Mouse (Mus musculus): ENCODE data around the gene Mat1a. TPM values are rescaled to one million over a fixed set of nuclear protein-coding genes. Genes with fewer than 3 reads are reported as not detected.

Mat1a gene
- total and polyA plus RNA-seq, 3 experiments: not detected

GRCm38 (mm10) chr14:41127997-41128396 is 23.2 kb downstream of the Mat1a start:
- Histone ChIP-seq H3K4me3 (ENCODE audit: control insufficient read depth in 1 of 2, insufficient read depth in 1 of 2, low read depth in 2 of 2, low read length in 2 of 2) (no peak overlapping the region), H3K36me3 (ENCODE audit: control insufficient read depth in 1 of 2, insufficient read depth in 2 of 2, low read length in 2 of 2) (no peaks in the 10 kb centered on the region), H3K4me1 (ENCODE audit: control insufficient read depth in 1 of 2, insufficient read depth in 2 of 2, low read length in 2 of 2) (no peaks in the 10 kb centered on the region), H3K27ac (ENCODE audit: control insufficient read depth, low read depth, low read length) (no peak overlapping the region), H3K9ac (ENCODE audit: control insufficient read depth, low read depth, low read length, poor library complexity, severe bottlenecking) (no peak overlapping the region), H3K79me2 (ENCODE audit: control insufficient read depth, insufficient read depth, low read length, poor library complexity) (no peaks in the 10 kb centered on the region), H3K9me3 (replicated peaks; ENCODE audit: insufficient read depth, low read length) (no peaks in the 10 kb centered on the region), H3K27me3 (ENCODE audit: control insufficient read depth in 1 of 2, insufficient read depth in 2 of 2, low read length in 2 of 2) (0 out of 4 replicates have a peak, but pooled peaks cover 0 to 1% of the 10 kb centered on the region in 2 experiments)
- peak; percentile 25 for DNase-seq (ENCODE audit: low read depth, low spot score)
- TF ChIP-seq RAD21 (IDR thresholded peaks at IDR 0.05; ENCODE audit: low read depth, low read length) (peak; percentile 53), E2F4 (IDR thresholded peaks at IDR 0.05; ENCODE audit: borderline replicate concordance, low read depth, low read length) (no peak), SMC3 (IDR thresholded peaks at IDR 0.05; ENCODE audit: low read depth, low read length) (peak; percentile 31), CTCF (IDR thresholded peaks at IDR 0.05 in 2 of 3, conservative IDR thresholded peaks at IDR 0.05 in 1 of 3; ENCODE audit: control insufficient read depth in 1 of 3, insufficient read depth in 1 of 3, low read depth in 2 of 3, low read length in 3 of 3, poor library complexity in 1 of 3, severe bottlenecking in 1 of 3) (peak; percentile 26 to 57 (median 54); a peak in 5 of 6 replicates)

- TF ChIP-seq SIN3A (IDR thresholded peaks at IDR 0.05; ENCODE audit: low read length) (no peak), ETS1 (IDR thresholded peaks at IDR 0.05; ENCODE audit: low read depth, low read length) (no peak), CHD2 (IDR thresholded peaks at IDR 0.05; ENCODE audit: low read length) (no peak)
- Histone ChIP-seq H3K9ac (ENCODE audit: control insufficient read depth, low read depth, low read length, poor library complexity, severe bottlenecking) (no peak within 1 kb of the TSS), H3K4me3 (ENCODE audit: control insufficient read depth in 1 of 2, insufficient read depth in 1 of 2, low read depth in 2 of 2, low read length in 2 of 2) (no peak within 1 kb of the TSS), H3K79me2 (ENCODE audit: control insufficient read depth, insufficient read depth, low read length, poor library complexity) (no peaks in the 10 kb centered on the region), H3K4me1 (ENCODE audit: control insufficient read depth in 1 of 2, insufficient read depth in 2 of 2, low read length in 2 of 2) (no peaks in the 10 kb centered on the region), H3K36me3 (ENCODE audit: control insufficient read depth in 1 of 2, insufficient read depth in 2 of 2, low read length in 2 of 2) (no peaks in the 10 kb centered on the region), H3K27ac (ENCODE audit: control insufficient read depth, low read depth, low read length) (no peak within 1 kb of the TSS), H3K9me3 (replicated peaks; ENCODE audit: insufficient read depth, low read length) (no peaks in the 10 kb centered on the region), H3K27me3 (ENCODE audit: control insufficient read depth in 1 of 2, insufficient read depth in 2 of 2, low read length in 2 of 2) (0 out of 4 replicates have a peak, but pooled peaks cover 0 to 1% of the 10 kb centered on the region in 2 experiments)
- DNase-seq (ENCODE audit: low read depth, low spot score): no peak
These were observed 26.7 kb downstream of the Mat1a start, which contains the start of gene Sftpa1 for GRCm38 (mm10) chr14:41131540-41131939. Gene Sftpa1 (plus strand): TSS chr14:41131782.

GRCm38 (mm10) chr14:41137006-41137405 is 32.2 kb downstream of the Mat1a start:
- H3K9ac ChIP-seq (ENCODE audit: control insufficient read depth, low read depth, low read length, poor library complexity, severe bottlenecking): no peak overlapping the region
- no peaks in the 10 kb centered on the region for H3K4me1 ChIP-seq (ENCODE audit: control insufficient read depth in 1 of 2, insufficient read depth in 2 of 2, low read length in 2 of 2)
- no peak for DNase-seq (ENCODE audit: low read depth, low spot score)
- no peaks in the 10 kb centered on the region for H3K9me3 ChIP-seq (replicated peaks; ENCODE audit: insufficient read depth, low read length)
- no peak overlapping the region for H3K4me3 ChIP-seq (ENCODE audit: control insufficient read depth in 1 of 2, insufficient read depth in 1 of 2, low read depth in 2 of 2, low read length in 2 of 2)
- H3K79me2 ChIP-seq (ENCODE audit: control insufficient read depth, insufficient read depth, low read length, poor library complexity): no peaks in the 10 kb centered on the region
- H3K27me3 ChIP-seq (ENCODE audit: control insufficient read depth in 1 of 2, insufficient read depth in 2 of 2, low read length in 2 of 2): no peaks in the 10 kb centered on the region
- H3K27ac ChIP-seq (ENCODE audit: control insufficient read depth, low read depth, low read length): no peak overlapping the region
- no peaks in the 10 kb centered on the region for H3K36me3 ChIP-seq (ENCODE audit: control insufficient read depth in 1 of 2, insufficient read depth in 2 of 2, low read length in 2 of 2)
- TF ChIP-seq SIN3A (IDR thresholded peaks at IDR 0.05; ENCODE audit: low read length): no peak
- no peak for TF ChIP-seq SMC3 (IDR thresholded peaks at IDR 0.05; ENCODE audit: low read depth, low read length)
- TF ChIP-seq ZC3H11A (IDR thresholded peaks at IDR 0.05; ENCODE audit: low read depth, low read length): no peak

- no peaks in the 10 kb centered on the region for H3K27me3 ChIP-seq (ENCODE audit: control insufficient read depth in 1 of 2, insufficient read depth in 2 of 2, low read length in 2 of 2)
- no peaks in the 10 kb centered on the region for H3K4me1 ChIP-seq (ENCODE audit: control insufficient read depth in 1 of 2, insufficient read depth in 2 of 2, low read length in 2 of 2)
- no peak overlapping the region for H3K9ac ChIP-seq (ENCODE audit: control insufficient read depth, low read depth, low read length, poor library complexity, severe bottlenecking)
- no peaks in the 10 kb centered on the region for H3K36me3 ChIP-seq (ENCODE audit: control insufficient read depth in 1 of 2, insufficient read depth in 2 of 2, low read length in 2 of 2)
- H3K79me2 ChIP-seq (ENCODE audit: control insufficient read depth, insufficient read depth, low read length, poor library complexity): no peaks in the 10 kb centered on the region
- H3K4me3 ChIP-seq (ENCODE audit: control insufficient read depth in 1 of 2, insufficient read depth in 1 of 2, low read depth in 2 of 2, low read length in 2 of 2): no peak overlapping the region
- H3K9me3 ChIP-seq (replicated peaks; ENCODE audit: insufficient read depth, low read length): no peaks in the 10 kb centered on the region
- no peak overlapping the region for H3K27ac ChIP-seq (ENCODE audit: control insufficient read depth, low read depth, low read length)
- no peak for DNase-seq (ENCODE audit: low read depth, low spot score)
- no peak for TF ChIP-seq CTCF (IDR thresholded peaks at IDR 0.05 in 2 of 3, conservative IDR thresholded peaks at IDR 0.05 in 1 of 3; ENCODE audit: control insufficient read depth in 1 of 3, insufficient read depth in 1 of 3, low read depth in 2 of 3, low read length in 3 of 3, poor library complexity in 1 of 3, severe bottlenecking in 1 of 3)
- TF ChIP-seq SIN3A (IDR thresholded peaks at IDR 0.05; ENCODE audit: low read length): no peak
- no peak for TF ChIP-seq ELF1 (IDR thresholded peaks at IDR 0.05; ENCODE audit: low read depth, low read length)
- TF ChIP-seq ZKSCAN1 (IDR thresholded peaks at IDR 0.05; ENCODE audit: low read depth, low read length): no peak
- no peak for TF ChIP-seq JUND (IDR thresholded peaks at IDR 0.05; ENCODE audit: low read depth, low read length)
- no peak for TF ChIP-seq POLR2AphosphoS2 (IDR thresholded peaks at IDR 0.05; ENCODE audit: low read length)
- no peak for TF ChIP-seq ZMIZ1 (IDR thresholded peaks at IDR 0.05; ENCODE audit: low read depth, low read length)
- TF ChIP-seq POLR2A (IDR thresholded peaks at IDR 0.05; ENCODE audit: control insufficient read depth in 1 of 2, insufficient read depth in 1 of 2, low read depth in 1 of 2, low read length in 2 of 2, poor library complexity in 1 of 2): no peak
- no peak for TF ChIP-seq RCOR1 (IDR thresholded peaks at IDR 0.05; ENCODE audit: low read depth, low read length)
- TF ChIP-seq POLR2AphosphoS5 (IDR thresholded peaks at IDR 0.05; ENCODE audit: borderline replicate concordance, low read depth, low read length): no peak
- no peak for TF ChIP-seq TCF12 (IDR thresholded peaks at IDR 0.05; ENCODE audit: low read depth, low read length)
- no peak for TF ChIP-seq ETS1 (IDR thresholded peaks at IDR 0.05; ENCODE audit: low read depth, low read length)
- TF ChIP-seq GATA1 (IDR thresholded peaks at IDR 0.05; ENCODE audit: low read depth, low read length): no peak
- TF ChIP-seq USF1 (IDR thresholded peaks at IDR 0.05; ENCODE audit: low read depth, low read length): no peak
- TF ChIP-seq USF2 (IDR thresholded peaks at IDR 0.05; ENCODE audit: borderline replicate concordance in 1 of 2, insufficient read depth in 1 of 2, low read depth in 1 of 2, low read length in 2 of 2): no peak
These were observed 35.9 kb downstream of the Mat1a start for GRCm38 (mm10) chr14:41140686-41141085.

Measured in MEL (cell line).